Mouse (Mus musculus) heart, postnatal 0 days (tissue): ENCODE results near the gene Socs7.

Experiments used
- CTCF ChIP-seq: IDR thresholded peaks from 2 replicates; pipeline ENCODE4 v1.5.1; 2016; ENCODE audit warnings: antibody characterized with exemption, control low read depth, low read depth
- EP300 ChIP-seq: IDR thresholded peaks from 2 replicates; pipeline ENCODE4 v1.6.1; 2016; ENCODE audit warnings: antibody characterized with exemption, low read depth

DNA sequence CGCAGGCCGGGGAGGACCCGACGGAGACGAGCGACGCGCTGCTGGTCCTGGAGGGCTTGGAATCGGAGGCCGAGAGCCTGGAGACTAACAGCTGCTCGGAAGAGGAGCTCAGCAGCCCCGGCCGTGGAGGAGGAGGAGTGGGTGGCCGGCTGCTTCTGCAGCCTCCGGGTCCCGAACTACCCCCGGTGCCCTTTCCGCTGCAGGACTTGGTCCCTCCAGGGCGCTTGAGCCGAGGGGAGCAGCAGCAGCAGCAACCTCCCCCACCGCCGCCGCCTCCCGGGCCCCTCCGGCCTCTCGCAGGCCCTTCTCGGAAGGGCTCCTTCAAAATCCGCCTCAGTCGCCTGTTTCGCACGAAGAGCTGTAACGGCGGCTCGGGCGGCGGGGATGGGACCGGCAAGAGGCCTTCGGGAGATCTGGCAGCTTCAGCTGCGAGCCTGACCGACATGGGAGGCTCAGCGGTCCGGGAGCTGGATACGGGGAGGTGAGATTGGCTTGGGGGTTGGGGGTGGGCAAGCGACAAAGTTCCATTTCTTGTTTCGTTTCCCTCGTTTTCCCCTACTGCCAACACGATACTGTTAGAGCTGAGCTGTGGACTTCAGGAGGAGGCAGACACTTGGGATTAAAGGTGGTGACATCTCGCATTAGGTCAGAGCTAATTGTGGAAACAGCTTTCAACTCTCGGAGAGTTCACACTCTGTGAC, 742 bp downstream of the Socs7 start:
- TF ChIP-seq CTCF = no peak
- no peak for TF ChIP-seq EP300
